Mouse (Mus musculus) ES-Bruce4 (cell line): ENCODE measurements around the gene Snx29. TPM values are rescaled to one million over a fixed set of nuclear protein-coding genes. Genes with fewer than 3 reads are reported as not detected.

Experiments
- H3K27ac ChIP-seq: 2 replicates; pipeline ENCODE4 v1.5.1; 2012; ENCODE audit warnings: low read length, inconsistent platforms; ENCODE audit not compliant: insufficient read depth
- H3K27me3 ChIP-seq: 2 replicates; pipeline ENCODE4 v1.6.1; 2012; ENCODE audit warnings: mild to moderate bottlenecking, low read length, inconsistent platforms; ENCODE audit not compliant: control insufficient read depth, poor library complexity, insufficient read depth, severe bottlenecking
- H3K36me3 ChIP-seq: 2 replicates; pipeline ENCODE4 v1.6.1; 2012; ENCODE audit warnings: inconsistent platforms, mild to moderate bottlenecking, low read length, moderate library complexity; ENCODE audit not compliant: control insufficient read depth, poor library complexity, insufficient read depth, severe bottlenecking
- H3K4me1 ChIP-seq: one replicate; pipeline ENCODE4 v1.8.1; 2011; ENCODE audit warnings: low read length; ENCODE audit not compliant: control insufficient read depth, insufficient read depth
- H3K4me3 ChIP-seq: 2 replicates; pipeline ENCODE4 v1.5.1; 2011; ENCODE audit warnings: low read depth, mild to moderate bottlenecking, low read length
- H3K9ac ChIP-seq: 2 replicates; pipeline ENCODE4 v1.6.1; 2012; ENCODE audit warnings: low read depth, mild to moderate bottlenecking, inconsistent platforms; ENCODE audit not compliant: poor library complexity, severe bottlenecking
- H3K9me3 ChIP-seq: replicated peaks from 2 replicates; pipeline ENCODE4 v1.6.1; 2012; ENCODE audit warnings: mild to moderate bottlenecking, low read length, inconsistent platforms; ENCODE audit not compliant: control insufficient read depth, poor library complexity, insufficient read depth, severe bottlenecking
- CTCF ChIP-seq: IDR thresholded peaks from one replicate; pipeline ENCODE4 v1.8.1; 2011; ENCODE audit warnings: low read depth, low read length
- EP300 ChIP-seq: IDR thresholded peaks from 2 replicates; pipeline ENCODE4 v1.6.1; 2011; ENCODE audit warnings: low read depth, low read length; ENCODE audit not compliant: insufficient read depth
- POLR2A ChIP-seq: IDR thresholded peaks from one replicate; pipeline ENCODE4 v1.8.1; 2011; ENCODE audit warnings: low read length; ENCODE audit not compliant: insufficient read depth
- polyA plus RNA-seq: library from polyadenylated mRNA; stranded (reverse); fragments of >200 nt; gene quantifications from 2 replicates; pipeline ENCODE4 v1.2.4, GENCODE M21; 2011; ENCODE audit warnings: low read depth; ENCODE audit not compliant: missing spikeins, insufficient read depth, insufficient read length

Gene Snx29
- polyA plus RNA-seq, 1 experiment: 9.2 TPM

DNA sequence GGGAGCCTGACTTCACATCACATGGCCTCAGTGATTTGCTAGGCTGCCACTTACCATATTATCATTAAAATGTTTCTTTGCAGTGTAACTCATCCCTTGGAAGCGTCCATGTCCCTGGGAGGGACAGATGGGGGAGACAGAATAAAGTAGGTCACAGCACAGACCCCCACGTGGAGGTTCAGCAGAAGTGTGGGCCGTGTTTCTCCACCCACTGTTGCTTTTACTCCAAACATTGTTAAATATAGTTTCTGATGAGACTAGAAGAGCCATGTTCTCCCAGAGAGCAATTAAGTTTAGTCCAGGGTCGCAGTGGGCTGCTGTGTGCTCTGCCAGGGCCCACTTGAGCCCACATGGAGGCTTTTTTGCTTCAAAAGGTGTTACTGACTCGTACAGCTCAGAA, 419.2 kb downstream of the Snx29 start:
- H3K4me1 ChIP-seq: peaks cover 1% of the 10 kb centered on the region
- H3K27ac ChIP-seq: no peak overlapping the region
- no peak overlapping the region for H3K9ac ChIP-seq
- H3K9me3 ChIP-seq: no peaks in the 10 kb centered on the region
- H3K27me3 ChIP-seq: no peaks in the 10 kb centered on the region
- H3K36me3 ChIP-seq: no peaks in the 10 kb centered on the region
- TF ChIP-seq EP300 (no peak), CTCF (no peak), POLR2A (no peak)
- no peak overlapping the region for H3K4me3 ChIP-seq

- Histone ChIP-seq H3K4me3 (no peak overlapping the region), H3K9me3 (no peaks in the 10 kb centered on the region), H3K4me1 (peaks cover 1% of the 10 kb centered on the region), H3K36me3 (no peaks in the 10 kb centered on the region), H3K27me3 (no peaks in the 10 kb centered on the region), H3K27ac (no peak overlapping the region), H3K9ac (no peak overlapping the region)
- no peak for TF ChIP-seq EP300
- no peak for TF ChIP-seq CTCF
- TF ChIP-seq POLR2A: no peak
Measured at GRCm38 (mm10) chr16:11742351-11742750, 419.6 kb downstream of the Snx29 start.

DNA sequence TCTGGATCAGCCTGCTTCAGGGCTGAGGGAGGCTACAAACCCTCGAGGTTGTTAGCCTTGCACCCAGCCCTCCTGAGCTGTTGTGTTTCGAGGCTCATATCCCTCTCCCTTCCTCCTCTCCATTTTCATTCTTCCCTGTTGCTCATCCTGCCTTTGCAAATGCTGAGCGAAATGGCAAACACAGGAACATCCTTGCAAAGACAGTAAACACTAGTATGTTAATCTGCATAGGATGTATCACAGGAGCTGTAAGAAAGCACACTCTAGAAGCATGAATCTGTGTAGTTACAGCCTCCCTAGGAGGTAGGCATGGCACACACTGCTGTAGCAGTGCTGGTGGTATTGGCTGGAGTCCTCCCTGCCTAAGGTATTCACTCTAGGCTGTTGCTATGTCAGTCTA, 420.3 kb downstream of the Snx29 start:
- TF ChIP-seq EP300 (no peak), CTCF (no peak), POLR2A (no peak)
- Histone ChIP-seq H3K4me1 (peaks cover 1% of the 10 kb centered on the region), H3K4me3 (no peak overlapping the region), H3K36me3 (no peaks in the 10 kb centered on the region), H3K9ac (no peak overlapping the region), H3K27me3 (no peaks in the 10 kb centered on the region), H3K9me3 (no peaks in the 10 kb centered on the region), H3K27ac (no peak overlapping the region)

- no peak overlapping the region for H3K4me3 ChIP-seq
- no peaks in the 10 kb centered on the region for H3K9me3 ChIP-seq
- no peaks in the 10 kb centered on the region for H3K36me3 ChIP-seq
- no peak overlapping the region for H3K27ac ChIP-seq
- H3K4me1 ChIP-seq: peaks cover 1% of the 10 kb centered on the region
- no peak overlapping the region for H3K9ac ChIP-seq
- TF ChIP-seq POLR2A (no peak), EP300 (no peak), CTCF (no peak)
- H3K27me3 ChIP-seq: no peaks in the 10 kb centered on the region
Measured at GRCm38 (mm10) chr16:11743724-11744123, 421.0 kb downstream of the Snx29 start.

DNA sequence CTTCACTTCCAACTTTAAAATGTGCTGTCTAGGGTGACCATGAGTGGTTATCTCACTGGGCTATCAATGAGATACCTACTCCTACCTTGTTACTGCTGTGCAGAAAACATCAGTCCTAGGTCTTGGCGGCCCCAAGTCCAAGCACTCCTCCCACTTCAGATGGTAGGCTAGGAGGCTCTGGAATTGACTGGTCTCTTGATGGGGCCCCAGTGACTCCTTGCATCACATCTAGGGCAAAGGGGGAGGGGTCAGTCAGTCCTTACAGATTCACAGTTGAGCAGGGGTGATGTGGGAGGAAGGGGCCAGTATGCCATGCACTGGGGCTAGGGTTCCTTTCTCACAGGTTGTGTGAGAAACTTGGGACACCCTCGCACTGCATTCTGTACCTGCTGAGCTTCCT, 423.3 kb downstream of the Snx29 start:
- H3K36me3 ChIP-seq: no peaks in the 10 kb centered on the region
- H3K27ac ChIP-seq: no peak overlapping the region
- H3K9ac ChIP-seq: no peak overlapping the region

GRCm38 (mm10) chr16:11747867-11748266, 425.2 kb downstream of the Snx29 start:
- Histone ChIP-seq H3K9ac (no peak overlapping the region), H3K4me1 (peaks cover 1% of the 10 kb centered on the region)
- TF ChIP-seq POLR2A (no peak), EP300 (no peak), CTCF (no peak)

More for the DNA sequence above, 423.3 kb downstream of the Snx29 start:
- H3K4me1 ChIP-seq: peaks cover 1% of the 10 kb centered on the region
- no peak for TF ChIP-seq POLR2A
- no peak for TF ChIP-seq EP300
- TF ChIP-seq CTCF: no peak
- H3K4me3 ChIP-seq: no peak overlapping the region
- H3K27me3 ChIP-seq: no peaks in the 10 kb centered on the region
- H3K9me3 ChIP-seq: no peaks in the 10 kb centered on the region

More at GRCm38 (mm10) chr16:11747867-11748266, 425.2 kb downstream of the Snx29 start:
- Histone ChIP-seq H3K36me3 (no peaks in the 10 kb centered on the region), H3K27ac (no peak overlapping the region), H3K27me3 (no peaks in the 10 kb centered on the region), H3K9me3 (no peaks in the 10 kb centered on the region), H3K4me3 (no peak overlapping the region)
